Mouse (Mus musculus): ENCODE measurements around the gene Gpc5. TPM values are rescaled to one million over a fixed set of nuclear protein-coding genes. Genes with fewer than 3 reads are reported as not detected.

Gpc5 gene
- not detected for polyA plus RNA-seq (2014; fragmentation: Illumina TruSeq; extraction: RNeasy Lipid Tissue Mini Kit (QIAGEN cat#74804); ENCODE audit: low replicate concordance)

DNA sequence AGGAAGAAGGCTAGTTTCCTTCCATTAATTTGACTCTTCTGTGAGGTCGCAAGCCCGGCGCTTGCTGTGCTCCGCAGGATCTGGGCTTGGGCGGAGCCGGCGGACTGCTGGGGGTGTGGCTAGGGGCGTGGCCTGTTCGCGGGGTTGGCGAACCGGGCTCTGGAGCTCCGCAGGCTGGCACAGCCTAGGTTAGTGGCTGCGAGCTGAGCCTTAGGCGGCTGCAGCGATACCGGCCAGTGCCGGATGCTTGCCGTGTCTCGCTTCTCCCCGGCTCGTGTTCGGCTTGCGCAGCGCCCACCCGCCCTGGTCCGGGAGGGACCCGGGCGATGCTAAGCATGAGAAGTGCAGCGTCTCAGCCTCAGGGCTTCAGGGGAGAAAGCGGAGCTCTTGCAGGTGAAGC lies at the start of gene Gpc5:
TSS of gene Gpc5 (plus strand) at position 135 of the 400 bp plus-strand sequence.

